Mouse (Mus musculus): ENCODE results near the gene Gas2. TPM values are rescaled to one million over a fixed set of nuclear protein-coding genes. Genes with fewer than 3 reads are reported as not detected.

The Gas2 gene
- polyA plus RNA-seq, 1 experiment from 2014 or later: 53.1 TPM

GRCm38 (mm10) chr7:51940461-51940860 lies 78.6 kb downstream of the Gas2 start:
- Histone ChIP-seq H3K27ac (no peak overlapping the region), H3K9ac (no peak overlapping the region), H3K4me1 (no peaks in the 10 kb centered on the region), H3K4me3 (no peak overlapping the region), H3K9me3 (replicated peaks) (no peaks in the 10 kb centered on the region), H3K36me3 (no peaks in the 10 kb centered on the region), H3K4me2 (replicated peaks) (no peak overlapping the region), H3K27me3 (no peaks in the 10 kb centered on the region)
- WGBS: 80% methylated on average over 2 of the region's 2 CpGs
- ATAC-seq (ENCODE audit: low FRiP score): no peak

- Histone ChIP-seq H3K9me3 (replicated peaks) (no peaks in the 10 kb centered on the region), H3K4me2 (replicated peaks) (no peak overlapping the region), H3K27ac (no peak overlapping the region), H3K4me3 (no peak overlapping the region), H3K27me3 (no peaks in the 10 kb centered on the region), H3K4me1 (peaks cover 8% of the 10 kb centered on the region; the same call in 1 of the 2 replicates), H3K36me3 (0 out of 2 replicates have a peak, but pooled peaks cover 4% of the 10 kb centered on the region), H3K9ac (no peak overlapping the region)
- peak; percentile 64 for ATAC-seq (ENCODE audit: low FRiP score)
- 48% methylated on average over 9 of the region's 9 CpGs for WGBS
Observed at GRCm38 (mm10) chr7:51955424-51956041, 93.7 kb downstream of the Gas2 start.

- ATAC-seq (ENCODE audit: low FRiP score): no peak
- 0 out of 2 replicates have a peak, but pooled peaks cover 4% of the 10 kb centered on the region for H3K36me3 ChIP-seq
- H3K9me3 ChIP-seq (replicated peaks): no peaks in the 10 kb centered on the region
- no peak overlapping the region for H3K4me2 ChIP-seq (replicated peaks)
- no peak overlapping the region for H3K4me3 ChIP-seq
- H3K27me3 ChIP-seq: no peaks in the 10 kb centered on the region
- no peak overlapping the region for H3K9ac ChIP-seq
- H3K4me1 ChIP-seq: peaks cover 22% of the 10 kb centered on the region
- no peak overlapping the region; the same call in 1 of the 2 replicates for H3K27ac ChIP-seq
Observed at GRCm38 (mm10) chr7:51957766-51958165, 96.0 kb downstream of the Gas2 start.

- Histone ChIP-seq H3K9me3 (replicated peaks) (no peaks in the 10 kb centered on the region), H3K27ac (peak overlapping the region; percentile 30; the same call in 1 of the 2 replicates), H3K9ac (no peak overlapping the region), H3K36me3 (no peaks in the 10 kb centered on the region), H3K4me2 (replicated peaks) (no peak overlapping the region), H3K4me1 (peaks cover 17% of the 10 kb centered on the region), H3K27me3 (no peaks in the 10 kb centered on the region), H3K4me3 (no peak overlapping the region)
- WGBS: 46% methylated on average over 6 of the region's 6 CpGs
- peak; percentile 81 for ATAC-seq (ENCODE audit: low FRiP score)
Observed at GRCm38 (mm10) chr7:51960698-51961374, 99.0 kb downstream of the Gas2 start.

GRCm38 (mm10) chr7:51962219-51962952 lies 100.6 kb downstream of the Gas2 start:
- H3K4me2 ChIP-seq (replicated peaks): no peak overlapping the region
- H3K27ac ChIP-seq: peak overlapping the region; percentile 68; the same call in 1 of the 2 replicates
- peaks cover 15% of the 10 kb centered on the region for H3K4me1 ChIP-seq
- H3K27me3 ChIP-seq: no peaks in the 10 kb centered on the region
- H3K36me3 ChIP-seq: no peaks in the 10 kb centered on the region
- no peak overlapping the region for H3K4me3 ChIP-seq
- no peaks in the 10 kb centered on the region for H3K9me3 ChIP-seq (replicated peaks)
- ATAC-seq (ENCODE audit: low FRiP score): peak; percentile 57
- 60% methylated on average over 10 of the region's 10 CpGs for WGBS
- no peak overlapping the region for H3K9ac ChIP-seq

- ATAC-seq (ENCODE audit: low FRiP score): no peak
- no peak overlapping the region for H3K4me2 ChIP-seq (replicated peaks)
- WGBS: 91% methylated on average over 7 of the region's 7 CpGs
- H3K9ac ChIP-seq: no peak overlapping the region
- no peak overlapping the region for H3K4me3 ChIP-seq
- H3K4me1 ChIP-seq: peaks cover 15% of the 10 kb centered on the region
- H3K9me3 ChIP-seq (replicated peaks): no peaks in the 10 kb centered on the region
- no peaks in the 10 kb centered on the region for H3K27me3 ChIP-seq
- H3K36me3 ChIP-seq: no peaks in the 10 kb centered on the region
- H3K27ac ChIP-seq: no peak overlapping the region
Observed at GRCm38 (mm10) chr7:51964681-51965080, 102.9 kb downstream of the Gas2 start.

GRCm38 (mm10) chr7:51967581-51967980 lies 105.8 kb downstream of the Gas2 start:
- Histone ChIP-seq H3K4me3 (no peak overlapping the region), H3K27me3 (no peaks in the 10 kb centered on the region), H3K27ac (no peak overlapping the region), H3K9me3 (replicated peaks) (no peaks in the 10 kb centered on the region), H3K4me1 (peaks cover 5% of the 10 kb centered on the region; the same call in 1 of the 2 replicates), H3K36me3 (no peaks in the 10 kb centered on the region), H3K4me2 (replicated peaks) (no peak overlapping the region), H3K9ac (no peak overlapping the region)
- ATAC-seq (ENCODE audit: low FRiP score): no peak
- 88% methylated on average over 4 of the region's 4 CpGs for WGBS

GRCm38 (mm10) chr7:51969379-51969778 lies 107.6 kb downstream of the Gas2 start:
- H3K4me1 ChIP-seq: peaks cover 5% of the 10 kb centered on the region; the same call in 1 of the 2 replicates
- ATAC-seq (ENCODE audit: low FRiP score): no peak
- H3K9ac ChIP-seq: no peak overlapping the region
- H3K4me3 ChIP-seq: no peak overlapping the region
- H3K9me3 ChIP-seq (replicated peaks): no peaks in the 10 kb centered on the region
- no peaks in the 10 kb centered on the region for H3K27me3 ChIP-seq
- no peaks in the 10 kb centered on the region for H3K36me3 ChIP-seq
- H3K4me2 ChIP-seq (replicated peaks): no peak overlapping the region
- H3K27ac ChIP-seq: no peak overlapping the region

GRCm38 (mm10) chr7:51972252-51972855 lies 110.5 kb downstream of the Gas2 start:
- H3K9me3 ChIP-seq (replicated peaks): no peaks in the 10 kb centered on the region
- peaks cover 5% of the 10 kb centered on the region; the same call in 1 of the 2 replicates for H3K4me1 ChIP-seq
- WGBS: 29% methylated on average over 6 of the region's 6 CpGs
- peak; percentile 58; the same call in 1 of the 2 replicates for ATAC-seq (ENCODE audit: low FRiP score)
- no peak overlapping the region for H3K9ac ChIP-seq
- no peak overlapping the region for H3K4me3 ChIP-seq
- H3K36me3 ChIP-seq: no peaks in the 10 kb centered on the region
- H3K27me3 ChIP-seq: no peaks in the 10 kb centered on the region
- no peak overlapping the region for H3K4me2 ChIP-seq (replicated peaks)
- H3K27ac ChIP-seq: peak overlapping the region; percentile 40

GRCm38 (mm10) chr7:51973091-51973490 lies 111.3 kb downstream of the Gas2 start:
- Histone ChIP-seq H3K9me3 (replicated peaks) (no peaks in the 10 kb centered on the region), H3K27me3 (no peaks in the 10 kb centered on the region), H3K4me2 (replicated peaks) (no peak overlapping the region), H3K27ac (peak overlapping the region; percentile 30; the same call in 1 of the 2 replicates), H3K36me3 (no peaks in the 10 kb centered on the region), H3K9ac (no peak overlapping the region), H3K4me1 (peaks cover 5% of the 10 kb centered on the region; the same call in 1 of the 2 replicates), H3K4me3 (no peak overlapping the region)
- WGBS: 74% methylated on average over 5 of the region's 5 CpGs
- ATAC-seq (ENCODE audit: low FRiP score): peak; percentile 38; the same call in 1 of the 2 replicates

- H3K27me3 ChIP-seq: no peaks in the 10 kb centered on the region
- no peak overlapping the region for H3K9ac ChIP-seq
- no peaks in the 10 kb centered on the region for H3K36me3 ChIP-seq
- peaks cover 5% of the 10 kb centered on the region; the same call in 1 of the 2 replicates for H3K4me1 ChIP-seq
- no peak overlapping the region for H3K4me2 ChIP-seq (replicated peaks)
- WGBS: 72% methylated on average over 2 of the region's 2 CpGs
- H3K4me3 ChIP-seq: no peak overlapping the region
- no peak overlapping the region for H3K27ac ChIP-seq
- peak; percentile 36; the same call in 1 of the 2 replicates for ATAC-seq (ENCODE audit: low FRiP score)
- no peaks in the 10 kb centered on the region for H3K9me3 ChIP-seq (replicated peaks)
Observed at GRCm38 (mm10) chr7:51973526-51973925, 111.7 kb downstream of the Gas2 start.

GRCm38 (mm10) chr7:51975181-51975580 lies 113.4 kb downstream of the Gas2 start:
- ATAC-seq (ENCODE audit: low FRiP score): no peak
- Histone ChIP-seq H3K9me3 (replicated peaks) (no peaks in the 10 kb centered on the region), H3K4me3 (no peak overlapping the region), H3K27ac (peak overlapping the region; percentile 12; the same call in 1 of the 2 replicates), H3K4me2 (replicated peaks) (no peak overlapping the region), H3K36me3 (no peaks in the 10 kb centered on the region), H3K9ac (no peak overlapping the region), H3K4me1 (peaks cover 5% of the 10 kb centered on the region; the same call in 1 of the 2 replicates), H3K27me3 (no peaks in the 10 kb centered on the region)
- 81% methylated on average over 6 of the region's 6 CpGs for WGBS

Measured in hindbrain, embryonic 12.5 days (tissue).